Mouse (Mus musculus) hindbrain, embryonic 11.5 days (tissue): ENCODE data around the gene Tmprss12. TPM values are rescaled to one million over a fixed set of nuclear protein-coding genes. Genes with fewer than 3 reads are reported as not detected.

Source experiments
- polyA plus RNA-seq: library from polyadenylated mRNA; unstranded; fragments of >200 nt; fragmentation: Nextera tagmentation; extraction: Ambion mirVana; gene quantifications from 2 replicates; pipeline ENCODE4 v1.2.1, GENCODE M21; 2014

Tmprss12 gene
- polyA plus RNA-seq, 1 experiment from 2014 or later = not detected

Other genes starting within 250 kb of the Tmprss12 start
- 24.1 and 29.6 TPM in 2 replicates for gene Dip2b, start 242.2 kb upstream of the Tmprss12 start, polyA plus RNA-seq
- 27.7 and 35.5 TPM in 2 replicates for gene Atf1, start 53.0 kb upstream of the Tmprss12 start, polyA plus RNA-seq
- 3.3 and 3.4 TPM in 2 replicates for gene Mettl7a1, start 23.3 kb downstream of the Tmprss12 start, polyA plus RNA-seq
- gene Mettl7a3, start 54.1 kb downstream of the Tmprss12 start, polyA plus RNA-seq = 0.08 and 0.19 TPM in 2 replicates
- gene Methig1, start 72.3 kb downstream of the Tmprss12 start, polyA plus RNA-seq = 0.19 TPM in 1 of 2 replicates, not detected in the other
- not detected in 2 replicates for gene Mettl7a2, start 72.4 kb downstream of the Tmprss12 start, polyA plus RNA-seq
- gene Higd1c, start 83.7 kb downstream of the Tmprss12 start, polyA plus RNA-seq = not detected in 2 replicates
- not detected in 2 replicates for gene Gm5475, start 141.3 kb downstream of the Tmprss12 start, polyA plus RNA-seq
- 19.1 and 24.1 TPM in 2 replicates for gene Slc11a2, start 144.2 kb downstream of the Tmprss12 start, polyA plus RNA-seq
- gene Letmd1, start 188.2 kb downstream of the Tmprss12 start, polyA plus RNA-seq = 39.0 and 48.6 TPM in 2 replicates
- 21.8 and 26.1 TPM in 2 replicates for gene Csrnp2, start 214.7 kb downstream of the Tmprss12 start, polyA plus RNA-seq